Mouse (Mus musculus) CD4-positive naive resting alpha-beta T cell, adult 57 days (primary cell): Measurements from ENCODE around the gene Naxe. TPM values are rescaled to one million over a fixed set of nuclear protein-coding genes. Genes with fewer than 3 reads are reported as not detected.

Experiments used
- total RNA-seq: library from RNA; stranded (reverse); gene quantifications from one replicate; pipeline ENCODE4 v1.2.4, GENCODE M21; 2023

The Naxe gene
- total RNA-seq, result 23.9 TPM

DNA sequence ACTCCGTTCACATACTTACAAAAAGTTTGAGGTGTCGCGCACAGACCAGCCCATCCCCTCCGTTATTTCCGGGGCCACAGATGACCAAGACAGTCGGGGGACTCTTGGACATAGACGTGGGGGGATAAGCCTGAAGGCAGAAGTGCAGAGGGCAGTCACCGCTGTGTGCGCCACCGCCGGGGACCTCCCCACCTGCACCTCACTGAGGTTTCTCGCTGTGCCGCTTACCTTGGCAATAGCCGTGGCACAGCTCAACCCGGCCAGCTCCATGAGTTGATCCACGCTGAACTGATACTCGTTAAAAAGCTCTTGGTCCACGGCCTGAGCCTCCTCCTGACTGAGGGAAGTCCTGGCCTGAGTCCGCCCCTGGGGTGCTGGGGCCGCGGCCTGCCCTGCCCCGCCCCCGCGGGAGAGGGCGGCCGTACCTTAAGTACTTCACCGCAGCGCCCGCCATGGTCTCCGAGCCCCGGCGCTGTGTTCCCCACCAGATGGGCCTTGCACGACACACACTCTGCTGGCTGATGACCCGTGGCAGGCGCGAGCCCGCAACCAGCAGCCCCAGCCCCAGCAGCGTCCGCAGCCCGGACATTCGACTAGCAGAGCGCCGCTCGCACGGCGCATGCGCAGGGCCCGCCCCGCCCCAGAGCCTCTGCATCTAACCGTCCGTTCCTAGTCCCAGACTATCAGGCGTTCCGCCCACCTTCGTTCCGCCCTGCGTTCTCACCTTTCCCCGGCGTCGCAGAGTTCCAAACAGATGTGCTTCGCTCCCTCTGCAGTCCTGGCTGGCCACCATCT lies at the start of gene Naxe:
Gene Naxe (minus strand): TSS at position 594 of the 795 bp plus-strand sequence.

GRCm38 (mm10) chr3:88081345-88082223 lies 23.3 kb upstream of the Naxe start, which contains the start of gene Iqgap3:
TSS of gene Iqgap3 (plus strand) at chr3:88081971.

DNA sequence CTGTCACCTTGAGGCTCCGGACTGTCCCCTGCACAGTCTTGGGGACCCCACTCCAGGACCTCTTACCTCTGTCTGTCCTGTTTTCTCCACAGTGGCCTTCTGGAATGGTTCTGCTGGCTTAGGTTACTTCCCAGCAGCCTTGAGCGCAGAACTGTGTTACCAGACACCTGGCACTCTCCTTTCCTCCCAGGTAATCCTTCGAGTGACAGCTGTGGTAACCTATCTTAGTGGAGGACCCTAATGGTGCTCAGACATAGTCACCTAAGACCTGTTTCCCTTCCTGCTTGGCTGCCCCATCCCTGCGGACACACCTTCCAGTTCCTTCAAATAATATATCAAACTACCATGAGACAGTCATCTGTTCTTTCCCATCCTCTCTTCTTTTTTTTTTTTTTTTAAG lies 19.9 kb upstream of the Naxe start, which contains the start of gene Ttc24:
Gene Ttc24 (minus strand): TSS at position 101 of the 400 bp plus-strand sequence.

GRCm38 (mm10) chr3:88042661-88043421 lies 15.5 kb downstream of the Naxe start, which contains the start of gene Gpatch4:
TSS of gene Gpatch4 (plus strand) at chr3:88043108.

DNA sequence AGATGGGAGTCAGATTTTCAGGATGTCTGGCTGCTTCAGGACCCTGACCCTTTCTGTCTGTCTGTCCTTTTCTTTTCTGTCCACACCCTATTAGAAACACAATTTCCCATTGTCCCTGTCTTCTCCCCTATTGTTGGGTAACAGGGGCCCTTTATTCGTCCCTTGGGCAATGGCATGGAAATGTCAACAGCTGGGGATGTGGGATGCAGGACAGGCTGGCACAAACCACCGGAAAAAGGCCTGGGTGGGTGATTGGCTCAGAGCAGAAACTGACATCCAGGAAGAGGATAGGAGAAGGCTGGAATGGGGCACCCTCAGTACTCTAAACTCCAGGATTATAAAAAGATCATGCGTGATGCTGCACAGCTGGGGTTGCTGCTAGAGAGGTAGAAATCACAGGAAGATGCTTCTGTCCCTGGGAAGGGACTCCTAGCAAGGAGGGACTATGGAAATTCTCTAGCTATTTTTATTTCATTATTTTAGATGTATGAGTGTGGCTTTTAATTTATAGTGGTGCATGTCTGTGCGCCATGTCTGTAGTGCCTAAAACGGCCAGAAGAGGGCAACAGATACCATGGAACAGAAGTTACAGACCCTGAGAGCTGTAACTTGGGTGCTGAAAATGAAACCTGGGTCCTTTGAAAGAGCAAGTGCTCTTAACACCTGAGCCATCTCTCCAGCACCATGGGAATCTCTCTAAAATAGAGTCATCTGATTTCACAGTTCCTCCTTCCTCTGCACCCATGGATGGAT lies 30.7 kb downstream of the Naxe start, which contains the start of gene Hapln2:
Gene Hapln2 (minus strand): TSS at position 150 of the 753 bp plus-strand sequence.

Other genes with a start within 250 kb of the Naxe start
- gene Pear1, start 234.2 kb downstream of the Naxe start, total RNA-seq, result 23.2 TPM
- gene Sh2d2a, start 211.7 kb downstream of the Naxe start, total RNA-seq, result 294 TPM
- gene Prcc, start 172.9 kb downstream of the Naxe start, total RNA-seq, result 70.6 TPM
- 85.8 TPM for gene Hdgf, start 152.2 kb downstream of the Naxe start, total RNA-seq
- 169 TPM for gene Mrpl24, start 139.0 kb downstream of the Naxe start, total RNA-seq
- gene Isg20l2, start 128.2 kb downstream of the Naxe start, total RNA-seq, result 63.4 TPM
- 32.8 TPM for gene Rrnad1, start 127.8 kb downstream of the Naxe start, total RNA-seq
- gene Crabp2, start 109.8 kb downstream of the Naxe start, total RNA-seq, result 2.3 TPM
- gene Nes, start 87.4 kb downstream of the Naxe start, total RNA-seq, result not detected
- gene Bcan, start 58.3 kb downstream of the Naxe start, total RNA-seq, result not detected
- not detected for gene Hapln2, start 30.9 kb downstream of the Naxe start, total RNA-seq
- gene Gpatch4, start 15.4 kb downstream of the Naxe start, total RNA-seq, result 27.4 TPM
- not detected for gene Ttc24, start 19.8 kb upstream of the Naxe start, total RNA-seq
- 1.2 TPM for gene Iqgap3, start 23.5 kb upstream of the Naxe start, total RNA-seq
- gene Mef2d, start 83.9 kb upstream of the Naxe start, total RNA-seq, result 345 TPM
- not detected for gene Rhbg, start 196.2 kb upstream of the Naxe start, total RNA-seq
- gene Gm38392, start 228.7 kb upstream of the Naxe start, total RNA-seq, result not detected
- gene Tsacc, start 238.5 kb upstream of the Naxe start, total RNA-seq, result 4.2 TPM
- gene Cct3, start 238.6 kb upstream of the Naxe start, total RNA-seq, result 188 TPM